Mouse (Mus musculus) heart, postnatal 0 days (tissue): Measurements from ENCODE around the gene Stx11.

Experiments
- CTCF ChIP-seq: IDR thresholded peaks from 2 replicates; pipeline ENCODE4 v1.5.1; 2016; ENCODE audit warnings: antibody characterized with exemption, control low read depth, low read depth
- EP300 ChIP-seq: IDR thresholded peaks from 2 replicates; pipeline ENCODE4 v1.6.1; 2016; ENCODE audit warnings: antibody characterized with exemption, low read depth

DNA sequence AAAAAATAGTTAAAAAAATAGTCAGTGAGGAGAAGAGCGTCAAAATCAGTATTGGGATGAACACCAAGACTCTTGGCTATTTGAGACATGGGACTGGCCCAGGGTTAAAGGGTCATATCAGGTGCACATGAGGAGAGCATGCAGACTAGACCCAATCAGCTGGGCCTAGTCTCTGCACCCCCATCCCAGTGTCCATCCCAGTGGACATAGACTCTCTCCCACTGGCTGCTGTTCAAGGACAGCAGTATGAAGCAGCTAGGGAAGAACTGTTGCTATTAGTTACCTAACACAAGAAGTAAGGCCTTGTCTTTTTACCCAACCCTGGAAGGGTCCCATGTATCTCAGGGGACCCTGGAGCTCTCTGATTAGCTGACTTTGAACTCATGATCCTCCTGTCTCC, 49.9 kb downstream of the Stx11 start:
- TF ChIP-seq CTCF (no peak), EP300 (no peak)
